Mouse (Mus musculus) small intestine, adult 2 months (tissue): ENCODE results near the gene Twf1. TPM values are rescaled to one million over a fixed set of nuclear protein-coding genes. Genes with fewer than 3 reads are reported as not detected.

ENCODE experiments used
- H3K27ac ChIP-seq: fragments of 200-500 bp; 2 replicates; pipeline ENCODE4 v1.5.1; 2012; ENCODE audit warnings: low read depth, low read length, control low read depth, inconsistent platforms; ENCODE audit not compliant: insufficient read depth
- H3K27me3 ChIP-seq: fragments of 200-500 bp; 2 replicates; pipeline ENCODE4 v1.6.1; 2012; ENCODE audit warnings: mild to moderate bottlenecking, moderate library complexity, low read length, inconsistent platforms; ENCODE audit not compliant: control insufficient read depth, insufficient read depth
- H3K36me3 ChIP-seq: fragments of 200-500 bp; 2 replicates; pipeline ENCODE4 v1.6.1; 2012; ENCODE audit warnings: mild to moderate bottlenecking, low read length, control low read depth, inconsistent platforms; ENCODE audit not compliant: control insufficient read depth, insufficient read depth
- H3K4me1 ChIP-seq: fragments of 200-500 bp; 2 replicates; pipeline ENCODE4 v1.6.1; 2012; ENCODE audit warnings: low read length, inconsistent platforms, mixed read lengths; ENCODE audit not compliant: control insufficient read depth, insufficient read depth, insufficient read length
- H3K4me3 ChIP-seq: fragments of 200-500 bp; 2 replicates; pipeline ENCODE4 v1.5.1; 2012; ENCODE audit warnings: low read depth, mild to moderate bottlenecking, control low read depth, inconsistent platforms, low read length, moderate library complexity
- CTCF ChIP-seq: fragments of 200-500 bp; IDR thresholded peaks from 2 replicates; pipeline ENCODE4 v1.5.1; 2012; ENCODE audit warnings: low read depth, mild to moderate bottlenecking, control low read depth, inconsistent platforms, low read length, moderate library complexity, mixed read lengths; ENCODE audit not compliant: insufficient replicate concordance, insufficient read length; ENCODE audit errors: extremely low read depth
- POLR2A ChIP-seq: fragments of 200-500 bp; IDR thresholded peaks from 2 replicates; pipeline ENCODE4 v1.6.1; 2012; ENCODE audit warnings: low read depth, mild to moderate bottlenecking, control low read depth, inconsistent platforms, low read length, moderate library complexity
- WGBS: fragments of 180-500 bp; shearing (Covaris S2); methylation state at CpG from one replicate; pipeline ENCODE4 v1.1.7; 2018; 5-methylcytosine and 5-hydroxymethylcytosine counted together
- polyA plus RNA-seq: library from polyadenylated mRNA; depleted of rRNA; stranded (reverse); fragments of >200 nt; gene quantifications from 2 replicates; pipeline ENCODE4 v1.2.3, GENCODE M21; 2012

Gene Twf1
- polyA plus RNA-seq, 1 experiment: 42.5 TPM

- Histone ChIP-seq H3K36me3 (peaks cover 36% of the 10 kb centered on the region), H3K27ac (no peak overlapping the region), H3K27me3 (no peaks in the 10 kb centered on the region), H3K4me3 (no peak overlapping the region), H3K4me1 (peaks cover 3% of the 10 kb centered on the region; the same call in 1 of the 2 replicates)
- WGBS: 10% methylated on average over 7 of the region's 7 CpGs
- TF ChIP-seq CTCF (peak; percentile 84; the same call in 1 of the 2 replicates), POLR2A (no peak)
Measured at GRCm38 (mm10) chr15:94557442-94557841, 32.2 kb downstream of the Twf1 start.

- Histone ChIP-seq H3K27me3 (no peaks in the 10 kb centered on the region), H3K4me1 (no peaks in the 10 kb centered on the region), H3K4me3 (no peak overlapping the region), H3K27ac (no peak overlapping the region), H3K36me3 (peaks cover 46% of the 10 kb centered on the region)
- 96% methylated on average over 9 of the region's 9 CpGs for WGBS
- no peak for TF ChIP-seq POLR2A
- no peak for TF ChIP-seq CTCF
Measured at GRCm38 (mm10) chr15:94553536-94553935, 36.2 kb downstream of the Twf1 start.

- H3K4me3 ChIP-seq: no peak overlapping the region
- H3K27me3 ChIP-seq: no peaks in the 10 kb centered on the region
- H3K27ac ChIP-seq: no peak overlapping the region
- WGBS: 41% methylated on average over 4 of the region's 4 CpGs
- H3K4me1 ChIP-seq: peaks cover 15% of the 10 kb centered on the region; the same call in 1 of the 2 replicates
- TF ChIP-seq POLR2A: no peak
- no peak for TF ChIP-seq CTCF
- peaks cover 20% of the 10 kb centered on the region for H3K36me3 ChIP-seq
Measured at GRCm38 (mm10) chr15:94544844-94545243, 44.8 kb downstream of the Twf1 start.

- H3K27ac ChIP-seq: peak overlapping the region; percentile 97
- peaks cover 14% of the 10 kb centered on the region for H3K36me3 ChIP-seq
- H3K4me3 ChIP-seq: peak overlapping the region; percentile 72
- H3K4me1 ChIP-seq: peaks cover 15% of the 10 kb centered on the region; the same call in 1 of the 2 replicates
- H3K27me3 ChIP-seq: no peaks in the 10 kb centered on the region
- TF ChIP-seq CTCF (no peak), POLR2A (no peak)
- 17% methylated on average over 9 of the region's 9 CpGs for WGBS
Measured at GRCm38 (mm10) chr15:94544052-94544636, 45.5 kb downstream of the Twf1 start.

GRCm38 (mm10) chr15:94543409-94544051, 46.2 kb downstream of the Twf1 start, which contains the start of the genes Pus7l and Irak4:
TSS of gene Pus7l (minus strand) at chr15:94543547.
TSS of gene Irak4 (plus strand) at chr15:94543643.
- WGBS: under 1% methylated on average over 45 of the region's 45 CpGs
- TF ChIP-seq POLR2A (peak; percentile 69), CTCF (0 out of 2 replicates have a peak, but pooled peaks have one; percentile 32)
- Histone ChIP-seq H3K27ac (peak within 1 kb of the TSS; percentile 97), H3K4me1 (peaks cover 15% of the 10 kb centered on the region; the same call in 1 of the 2 replicates), H3K27me3 (no peaks in the 10 kb centered on the region), H3K4me3 (peak within 1 kb of the TSS; percentile 72), H3K36me3 (peaks cover 8% of the 10 kb centered on the region)

GRCm38 (mm10) chr15:94542567-94543408, 46.9 kb downstream of the Twf1 start:
- TF ChIP-seq CTCF (no peak), POLR2A (no peak)
- H3K27ac ChIP-seq: no peak overlapping the region
- peaks cover 15% of the 10 kb centered on the region; the same call in 1 of the 2 replicates for H3K4me1 ChIP-seq
- WGBS: 2% methylated on average over 22 of the region's 22 CpGs
- no peaks in the 10 kb centered on the region for H3K27me3 ChIP-seq
- H3K36me3 ChIP-seq: peaks cover 3% of the 10 kb centered on the region
- peak overlapping the region; percentile 72 for H3K4me3 ChIP-seq
